Mouse (Mus musculus) liver, embryonic 14.5 days (tissue): ENCODE measurements around the gene Lgals8.

Source experiments
- CTCF ChIP-seq: IDR thresholded peaks from 2 replicates; pipeline ENCODE4 v1.5.1; 2016; ENCODE audit warnings: antibody characterized with exemption, low read depth, control low read depth
- EP300 ChIP-seq: IDR thresholded peaks from 2 replicates; pipeline ENCODE4 v1.6.1; 2016; ENCODE audit warnings: antibody characterized with exemption, low read depth

DNA sequence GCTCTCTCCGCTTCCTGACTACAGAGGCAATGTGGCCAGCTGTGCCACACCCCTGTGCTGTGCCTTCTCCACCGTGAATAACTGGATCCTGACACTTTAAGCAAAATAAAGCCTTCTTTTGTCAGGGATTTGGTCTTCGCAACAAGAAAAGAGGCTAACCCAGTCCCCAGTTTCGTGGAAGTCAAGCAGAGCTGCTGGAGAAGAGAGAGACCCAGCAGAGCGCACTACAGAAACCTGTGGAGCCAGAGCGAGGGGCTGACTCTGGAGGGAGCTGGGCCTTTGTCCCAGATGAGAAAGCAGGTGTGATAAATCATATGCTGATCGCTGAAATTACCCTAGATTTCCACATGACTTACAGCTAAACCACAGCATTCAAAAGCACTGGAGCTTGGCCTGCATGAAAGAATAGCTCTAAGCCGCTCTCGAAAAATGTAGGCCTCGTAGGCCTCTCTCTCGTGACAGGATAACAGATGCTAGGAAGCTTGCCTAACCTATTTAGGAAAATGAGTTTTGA is 38.6 kb upstream of the Lgals8 start:
- TF ChIP-seq CTCF (no peak), EP300 (no peak)
